Mouse (Mus musculus) liver, adult 2 months (tissue): Measurements from ENCODE around the gene Rnf103.

Experiments used
- CTCF ChIP-seq: fragments of 200-500 bp; IDR thresholded peaks from 2 replicates; pipeline ENCODE4 v1.5.1; 2011; ENCODE audit warnings: low read depth, low read length, control low read depth
- POLR2A ChIP-seq: fragments of 200-500 bp; IDR thresholded peaks from 2 replicates; pipeline ENCODE4 v1.6.1; 2011; ENCODE audit warnings: low read length, control low read depth; ENCODE audit not compliant: insufficient read depth; ENCODE audit errors: extremely low read depth

GRCm38 (mm10) chr6:71492756-71493674 is 679 bp upstream of the Rnf103 start:
- TF ChIP-seq POLR2A (no peak), CTCF (no peak)
